Mouse (Mus musculus) heart, embryonic 10.5 days (tissue): ENCODE data around the gene Ssbp3. TPM values are rescaled to one million over a fixed set of nuclear protein-coding genes. Genes with fewer than 3 reads are reported as not detected.

Source experiments
- DNase-seq: peaks from one replicate; pipeline ENCODE4 v3.0.0-alpha.2; 2017; ENCODE audit warnings: low spot score
- H3K27ac ChIP-seq: fragments of 300-500 bp; sonication (generic); 2 replicates; pipeline ENCODE4 v1.5.1; 2016; ENCODE audit warnings: mild to moderate bottlenecking
- H3K27me3 ChIP-seq: fragments of 300-500 bp; sonication (generic); 2 replicates; pipeline ENCODE4 v1.6.1; 2016; ENCODE audit warnings: mild to moderate bottlenecking; ENCODE audit not compliant: poor library complexity, insufficient read depth, severe bottlenecking
- H3K36me3 ChIP-seq: fragments of 300-500 bp; sonication (generic); 2 replicates; pipeline ENCODE4 v1.6.1; 2016; ENCODE audit warnings: mild to moderate bottlenecking, moderate library complexity
- H3K4me1 ChIP-seq: fragments of 300-500 bp; sonication (generic); 2 replicates; pipeline ENCODE4 v1.6.1; 2016; ENCODE audit warnings: mild to moderate bottlenecking
- H3K4me3 ChIP-seq: fragments of 300-500 bp; sonication (generic); 2 replicates; pipeline ENCODE4 v1.5.1; 2016; ENCODE audit warnings: mild to moderate bottlenecking, moderate library complexity
- H3K9me3 ChIP-seq: fragments of 300-500 bp; sonication (generic); 2 replicates; pipeline ENCODE4 v1.6.1; 2016; ENCODE audit warnings: mild to moderate bottlenecking, moderate library complexity
- WGBS: fragments of 180-500 bp; shearing (Covaris S2); methylation state at CpG from one replicate; pipeline ENCODE4 v1.1.7; 2016; 5-methylcytosine and 5-hydroxymethylcytosine counted together
- polyA plus RNA-seq: library from polyadenylated mRNA; unstranded; fragments of >200 nt; fragmentation: Nextera tagmentation; extraction: Ambion mirVana; gene quantifications from 2 replicates; pipeline ENCODE4 v1.2.1, GENCODE M21; 2016

Gene Ssbp3
- polyA plus RNA-seq, 1 experiment from 2014 or later = 139 TPM

DNA sequence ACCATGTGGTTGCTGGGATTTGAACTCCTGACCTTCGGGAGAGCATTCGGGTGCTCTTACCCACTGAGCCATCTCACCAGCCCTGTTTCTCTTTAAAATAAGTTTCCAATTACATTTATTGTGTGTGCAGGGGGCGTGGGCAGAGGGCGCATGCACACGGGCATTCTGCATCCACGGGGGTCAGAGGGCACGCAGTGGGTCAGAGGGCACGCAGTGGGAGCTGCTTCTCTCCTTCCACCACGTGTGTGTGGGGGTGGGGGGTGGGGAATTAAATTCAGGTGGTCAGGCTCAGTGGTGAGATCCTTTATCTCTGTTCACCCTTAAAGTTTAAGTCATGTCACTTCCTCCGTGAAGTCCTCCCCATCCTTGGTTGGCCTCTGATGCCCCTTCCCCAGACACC, 187.9 kb downstream of the Ssbp3 start:
- Histone ChIP-seq H3K4me3 (no peak overlapping the region), H3K27me3 (peaks cover 19% of the 10 kb centered on the region), H3K27ac (no peak overlapping the region), H3K36me3 (no peaks in the 10 kb centered on the region), H3K9me3 (no peaks in the 10 kb centered on the region), H3K4me1 (peaks cover 37% of the 10 kb centered on the region)
- no peak for DNase-seq
- 78% methylated on average over 10 of the region's 10 CpGs for WGBS

DNA sequence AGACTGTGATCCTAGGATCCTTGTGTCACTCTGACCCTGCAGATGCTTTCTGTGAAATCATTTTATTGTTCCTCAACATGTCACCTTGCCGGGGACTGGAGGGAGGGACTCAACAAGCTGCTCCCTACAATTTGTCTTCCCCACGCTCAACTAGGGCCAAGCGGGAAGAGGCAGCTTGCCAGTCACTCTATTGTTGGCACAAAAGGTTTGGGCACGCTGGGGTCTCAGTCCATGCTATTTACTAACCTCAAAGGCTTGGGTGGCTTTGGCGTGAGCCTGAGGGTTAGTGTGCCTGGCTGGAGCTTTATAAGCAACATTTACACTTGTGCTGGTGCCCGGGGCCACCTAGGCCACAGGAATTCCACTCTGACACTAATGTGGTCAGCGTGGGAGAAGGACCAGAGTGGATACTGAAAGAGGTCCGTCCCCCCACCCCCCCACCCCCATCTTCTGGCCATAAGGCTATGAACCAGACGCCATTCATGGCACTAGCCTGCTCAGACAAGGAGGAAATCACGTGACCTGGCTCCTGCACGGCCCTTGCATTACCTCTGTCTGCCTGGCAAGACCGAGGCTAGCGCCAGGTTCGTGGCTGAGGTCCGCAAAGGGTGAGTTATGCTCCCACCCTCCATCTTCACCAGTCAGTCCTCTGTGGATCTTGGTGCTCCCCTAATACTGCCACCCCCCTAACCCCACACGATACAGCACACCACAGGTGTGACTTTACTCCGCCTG, 188.5 kb downstream of the Ssbp3 start:
- H3K9me3 ChIP-seq = no peaks in the 10 kb centered on the region
- WGBS = 77% methylated on average over 17 of the region's 17 CpGs
- H3K4me1 ChIP-seq = peaks cover 35% of the 10 kb centered on the region
- DNase-seq = no peak
- H3K4me3 ChIP-seq = no peak overlapping the region
- H3K27ac ChIP-seq = no peak overlapping the region
- H3K27me3 ChIP-seq = peaks cover 19% of the 10 kb centered on the region
- no peaks in the 10 kb centered on the region for H3K36me3 ChIP-seq

Other genes with a start within 250 kb of the Ssbp3 start
- gene Ttc4, start 231.8 kb upstream of the Ssbp3 start, polyA plus RNA-seq = 71.7 and 86.0 TPM in 2 replicates
- gene Mroh7, start 179.8 kb upstream of the Ssbp3 start, polyA plus RNA-seq = 0.43 and 0.83 TPM in 2 replicates
- 0.23 and 0.33 TPM in 2 replicates for gene Fam151a, start 176.8 kb upstream of the Ssbp3 start, polyA plus RNA-seq
- 3.5 and 5.6 TPM in 2 replicates for gene Acot11, start 105.7 kb upstream of the Ssbp3 start, polyA plus RNA-seq
- gene Mrpl37, start 156.2 kb downstream of the Ssbp3 start, polyA plus RNA-seq = 117 and 120 TPM in 2 replicates
- 5.1 and 7.3 TPM in 2 replicates for gene Cyb5rl, start 156.3 kb downstream of the Ssbp3 start, polyA plus RNA-seq
- gene Cdcp2, start 186.2 kb downstream of the Ssbp3 start, polyA plus RNA-seq = not detected in 2 replicates